Mouse (Mus musculus) kidney, embryonic 15.5 days (tissue): ENCODE measurements around the gene Lrrfip1. TPM values are rescaled to one million over a fixed set of nuclear protein-coding genes. Genes with fewer than 3 reads are reported as not detected.

Source experiments
- ATAC-seq: fragments of 200-750 bp; cut with Nextera tagmentation; replicated peaks from 2 replicates; pipeline ENCODE4 v1.8.0; 2017; ENCODE audit warnings: moderate TSS enrichment; ENCODE audit not compliant: low FRiP score
- H3K27ac ChIP-seq: fragments of 300-500 bp; sonication (generic); 2 replicates; pipeline ENCODE4 v1.5.1; 2015; ENCODE audit warnings: mild to moderate bottlenecking, inconsistent platforms
- H3K27me3 ChIP-seq: fragments of 300-500 bp; sonication (generic); 2 replicates; pipeline ENCODE4 v1.6.1; 2015; ENCODE audit warnings: inconsistent platforms
- H3K36me3 ChIP-seq: fragments of 300-500 bp; sonication (generic); 2 replicates; pipeline ENCODE4 v1.6.1; 2015; ENCODE audit warnings: inconsistent platforms
- H3K4me1 ChIP-seq: fragments of 300-500 bp; sonication (generic); 2 replicates; pipeline ENCODE4 v1.6.1; 2015; ENCODE audit warnings: inconsistent platforms
- H3K4me2 ChIP-seq: fragments of 300-500 bp; sonication (generic); 2 replicates; pipeline ENCODE4 v1.6.1; 2015; ENCODE audit warnings: moderate library complexity, mild to moderate bottlenecking, inconsistent platforms
- H3K4me3 ChIP-seq: fragments of 300-500 bp; sonication (generic); replicated peaks from 2 replicates; pipeline ENCODE4 v1.5.1; 2015; ENCODE audit warnings: mild to moderate bottlenecking, inconsistent platforms
- H3K9ac ChIP-seq: fragments of 300-500 bp; sonication (generic); 2 replicates; pipeline ENCODE4 v1.6.1; 2015; ENCODE audit warnings: mild to moderate bottlenecking, inconsistent platforms
- H3K9me3 ChIP-seq: fragments of 300-500 bp; sonication (generic); replicated peaks from 2 replicates; pipeline ENCODE4 v1.6.1; 2016; ENCODE audit warnings: inconsistent platforms
- WGBS: fragments of 180-500 bp; shearing (Covaris S2); methylation state at CpG from one replicate; pipeline ENCODE4 v1.1.7; 2015; ENCODE audit warnings: mixed read lengths; 5-methylcytosine and 5-hydroxymethylcytosine counted together
- polyA plus RNA-seq: library from polyadenylated mRNA; unstranded; fragments of >200 nt; fragmentation: Nextera tagmentation; extraction: Ambion mirVana; gene quantifications from 2 replicates; pipeline ENCODE4 v1.2.1, GENCODE M21; 2015

Lrrfip1 gene
- polyA plus RNA-seq, 1 experiment from 2014 or later, result 43.9 TPM

- Histone ChIP-seq H3K27ac (0 out of 2 replicates have a peak overlapping the region, but pooled peaks have one; percentile 24), H3K9me3 (no peaks in the 10 kb centered on the region), H3K4me3 (no peak overlapping the region), H3K36me3 (no peaks in the 10 kb centered on the region), H3K27me3 (no peaks in the 10 kb centered on the region), H3K4me2 (peak overlapping the region; percentile 98), H3K9ac (no peak overlapping the region), H3K4me1 (peaks cover 48% of the 10 kb centered on the region)
- 48% methylated on average over 8 of the region's 8 CpGs for WGBS
- no peak for ATAC-seq
Measured at GRCm38 (mm10) chr1:91051461-91052094, 53.0 kb downstream of the Lrrfip1 start.

GRCm38 (mm10) chr1:91052747-91053181 lies 54.2 kb downstream of the Lrrfip1 start:
- WGBS, result 1% methylated on average over 28 of the region's 28 CpGs
- no peaks in the 10 kb centered on the region for H3K36me3 ChIP-seq
- peaks cover 59% of the 10 kb centered on the region for H3K4me1 ChIP-seq
- no peaks in the 10 kb centered on the region for H3K27me3 ChIP-seq
- peak; percentile 97 for ATAC-seq
- no peaks in the 10 kb centered on the region for H3K9me3 ChIP-seq
- H3K4me2 ChIP-seq, result peak overlapping the region; percentile 98
- H3K9ac ChIP-seq, result peak overlapping the region; percentile 51
- peak overlapping the region; percentile 61 for H3K4me3 ChIP-seq
- peak overlapping the region; percentile 89 for H3K27ac ChIP-seq

GRCm38 (mm10) chr1:91053218-91054073 lies 54.9 kb downstream of the Lrrfip1 start:
- Histone ChIP-seq H3K36me3 (no peaks in the 10 kb centered on the region), H3K4me1 (peaks cover 62% of the 10 kb centered on the region), H3K9ac (peak overlapping the region; percentile 47), H3K4me2 (peak overlapping the region; percentile 98), H3K27me3 (no peaks in the 10 kb centered on the region), H3K27ac (peak overlapping the region; percentile 89), H3K4me3 (peak overlapping the region; percentile 61), H3K9me3 (no peaks in the 10 kb centered on the region)
- ATAC-seq, result peak; percentile 74
- WGBS, result 1% methylated on average over 26 of the region's 41 CpGs

GRCm38 (mm10) chr1:91054074-91054471 lies 55.5 kb downstream of the Lrrfip1 start:
- no peaks in the 10 kb centered on the region for H3K27me3 ChIP-seq
- no peaks in the 10 kb centered on the region for H3K9me3 ChIP-seq
- no peaks in the 10 kb centered on the region for H3K36me3 ChIP-seq
- WGBS, result 33% methylated on average over 10 of the region's 10 CpGs
- H3K27ac ChIP-seq, result peak overlapping the region; percentile 89
- peaks cover 62% of the 10 kb centered on the region for H3K4me1 ChIP-seq
- H3K9ac ChIP-seq, result peak overlapping the region; percentile 47
- H3K4me2 ChIP-seq, result peak overlapping the region; percentile 98
- peak; percentile 9 for ATAC-seq
- peak overlapping the region; percentile 61 for H3K4me3 ChIP-seq

GRCm38 (mm10) chr1:91054815-91055214 lies 56.3 kb downstream of the Lrrfip1 start:
- Histone ChIP-seq H3K4me3 (peak overlapping the region; percentile 61), H3K27me3 (no peaks in the 10 kb centered on the region), H3K27ac (peak overlapping the region; percentile 72), H3K36me3 (no peaks in the 10 kb centered on the region), H3K9me3 (no peaks in the 10 kb centered on the region), H3K9ac (no peak overlapping the region), H3K4me2 (peak overlapping the region; percentile 98), H3K4me1 (peaks cover 65% of the 10 kb centered on the region)
- no peak for ATAC-seq
- 61% methylated on average over 3 of the region's 3 CpGs for WGBS

GRCm38 (mm10) chr1:91055744-91056143 lies 57.2 kb downstream of the Lrrfip1 start:
- peak overlapping the region; percentile 98 for H3K4me2 ChIP-seq
- WGBS, result 69% methylated on average over 9 of the region's 9 CpGs
- peaks cover 75% of the 10 kb centered on the region for H3K4me1 ChIP-seq
- ATAC-seq, result no peak
- H3K9me3 ChIP-seq, result no peaks in the 10 kb centered on the region
- H3K36me3 ChIP-seq, result no peaks in the 10 kb centered on the region
- no peak overlapping the region for H3K9ac ChIP-seq
- H3K4me3 ChIP-seq, result no peak overlapping the region
- H3K27ac ChIP-seq, result no peak overlapping the region
- H3K27me3 ChIP-seq, result no peaks in the 10 kb centered on the region

- no peaks in the 10 kb centered on the region for H3K9me3 ChIP-seq
- no peak for ATAC-seq
- peaks cover 77% of the 10 kb centered on the region for H3K4me1 ChIP-seq
- no peak overlapping the region for H3K27ac ChIP-seq
- H3K4me3 ChIP-seq, result no peak overlapping the region
- WGBS, result 81% methylated on average over 8 of the region's 8 CpGs
- no peak overlapping the region for H3K9ac ChIP-seq
- H3K4me2 ChIP-seq, result peak overlapping the region; percentile 98; the same call in 1 of the 2 replicates
- no peaks in the 10 kb centered on the region for H3K36me3 ChIP-seq
- no peaks in the 10 kb centered on the region for H3K27me3 ChIP-seq
Measured at GRCm38 (mm10) chr1:91056416-91056815, 57.9 kb downstream of the Lrrfip1 start.

GRCm38 (mm10) chr1:91057311-91058245 lies 59.0 kb downstream of the Lrrfip1 start:
- no peaks in the 10 kb centered on the region for H3K9me3 ChIP-seq
- no peaks in the 10 kb centered on the region for H3K27me3 ChIP-seq
- no peak overlapping the region for H3K4me2 ChIP-seq
- peaks cover 77% of the 10 kb centered on the region for H3K4me1 ChIP-seq
- no peaks in the 10 kb centered on the region for H3K36me3 ChIP-seq
- WGBS, result 66% methylated on average over 18 of the region's 18 CpGs
- ATAC-seq, result no peak
- H3K4me3 ChIP-seq, result no peak overlapping the region
- no peak overlapping the region for H3K9ac ChIP-seq
- no peak overlapping the region for H3K27ac ChIP-seq

GRCm38 (mm10) chr1:91058251-91058650 lies 59.7 kb downstream of the Lrrfip1 start:
- Histone ChIP-seq H3K9ac (no peak overlapping the region), H3K4me1 (peaks cover 80% of the 10 kb centered on the region), H3K4me3 (no peak overlapping the region), H3K27me3 (no peaks in the 10 kb centered on the region), H3K4me2 (no peak overlapping the region), H3K36me3 (no peaks in the 10 kb centered on the region), H3K9me3 (no peaks in the 10 kb centered on the region), H3K27ac (no peak overlapping the region)
- 59% methylated on average over 6 of the region's 6 CpGs for WGBS
- no peak for ATAC-seq

GRCm38 (mm10) chr1:91059792-91060604 lies 61.5 kb downstream of the Lrrfip1 start:
- WGBS, result 33% methylated on average over 9 of the region's 9 CpGs
- Histone ChIP-seq H3K4me2 (no peak overlapping the region), H3K9ac (no peak overlapping the region), H3K9me3 (no peaks in the 10 kb centered on the region), H3K4me3 (no peak overlapping the region), H3K4me1 (peaks cover 72% of the 10 kb centered on the region), H3K27me3 (no peaks in the 10 kb centered on the region), H3K36me3 (0 out of 2 replicates have a peak, but pooled peaks cover 4% of the 10 kb centered on the region), H3K27ac (0 out of 2 replicates have a peak overlapping the region, but pooled peaks have one; percentile 3)
- ATAC-seq, result no peak

- 52% methylated on average over 4 of the region's 4 CpGs for WGBS
- no peak overlapping the region for H3K4me2 ChIP-seq
- 0 out of 2 replicates have a peak, but pooled peaks cover 4% of the 10 kb centered on the region for H3K36me3 ChIP-seq
- H3K4me1 ChIP-seq, result peaks cover 70% of the 10 kb centered on the region
- no peak for ATAC-seq
- H3K9me3 ChIP-seq, result no peaks in the 10 kb centered on the region
- no peak overlapping the region for H3K9ac ChIP-seq
- H3K4me3 ChIP-seq, result no peak overlapping the region
- no peaks in the 10 kb centered on the region for H3K27me3 ChIP-seq
- H3K27ac ChIP-seq, result peak overlapping the region; percentile 42
Measured at GRCm38 (mm10) chr1:91061105-91061504, 62.6 kb downstream of the Lrrfip1 start.
